Mouse (Mus musculus) T-cell, adult 66 days (primary cell): ENCODE data around the gene Gm28961. TPM values are rescaled to one million over a fixed set of nuclear protein-coding genes. Genes with fewer than 3 reads are reported as not detected.

ENCODE experiments used
- total RNA-seq, 2 experiments: library from RNA; stranded (reverse); gene quantifications; 3 replicates in 1 of 2; 4 replicates in 1 of 2; pipeline ENCODE4 v1.2.4; 2023

Gene Gm28961
- total RNA-seq, result not detected

GRCm38 (mm10) chrY:57705397-57705796, at the start of gene Gm28961:
Gene Gm28961 (plus strand): TSS chrY:57705697.

Other genes with a start within 250 kb of the Gm28961 start
- gene Gm21943, start 172.0 kb upstream of the Gm28961 start, total RNA-seq, result not detected